Mouse (Mus musculus) frontal cortex, postnatal 14 days (tissue): ENCODE measurements at regions not wholly inside any gene's neighbourhood (a gene's known extent, or its start where the extent isn't known, plus 50 kb on each side); places are given as distances from the start of the nearest gene placed in this dataset.

Experiments
- DNase-seq, 2 experiments: peaks; one replicate each; pipeline ENCODE4 v3.0.0; 2022; ENCODE audit warnings: low spot score in 2 of 2

DNA sequence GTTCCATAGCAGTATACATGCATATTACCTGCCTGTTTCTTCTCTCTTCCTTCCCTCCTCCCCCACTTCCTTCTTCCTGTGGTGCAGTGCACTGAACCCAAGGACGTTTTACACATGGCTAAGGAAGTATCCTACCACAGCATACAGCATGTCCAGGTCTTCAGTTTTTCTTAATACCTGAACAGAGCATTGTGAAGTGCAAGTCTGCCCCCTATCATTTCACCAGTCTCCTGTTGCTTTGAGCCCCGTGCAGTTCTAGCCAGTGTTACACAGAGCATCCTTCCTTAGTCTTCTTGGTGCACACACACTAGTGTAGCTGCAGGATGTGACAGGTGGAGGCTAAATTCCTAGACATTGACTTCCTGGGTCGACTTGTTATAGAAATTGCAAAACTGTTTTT, 53.7 kb upstream of the Foxb1 start:
- DNase-seq, result no peak

DNA sequence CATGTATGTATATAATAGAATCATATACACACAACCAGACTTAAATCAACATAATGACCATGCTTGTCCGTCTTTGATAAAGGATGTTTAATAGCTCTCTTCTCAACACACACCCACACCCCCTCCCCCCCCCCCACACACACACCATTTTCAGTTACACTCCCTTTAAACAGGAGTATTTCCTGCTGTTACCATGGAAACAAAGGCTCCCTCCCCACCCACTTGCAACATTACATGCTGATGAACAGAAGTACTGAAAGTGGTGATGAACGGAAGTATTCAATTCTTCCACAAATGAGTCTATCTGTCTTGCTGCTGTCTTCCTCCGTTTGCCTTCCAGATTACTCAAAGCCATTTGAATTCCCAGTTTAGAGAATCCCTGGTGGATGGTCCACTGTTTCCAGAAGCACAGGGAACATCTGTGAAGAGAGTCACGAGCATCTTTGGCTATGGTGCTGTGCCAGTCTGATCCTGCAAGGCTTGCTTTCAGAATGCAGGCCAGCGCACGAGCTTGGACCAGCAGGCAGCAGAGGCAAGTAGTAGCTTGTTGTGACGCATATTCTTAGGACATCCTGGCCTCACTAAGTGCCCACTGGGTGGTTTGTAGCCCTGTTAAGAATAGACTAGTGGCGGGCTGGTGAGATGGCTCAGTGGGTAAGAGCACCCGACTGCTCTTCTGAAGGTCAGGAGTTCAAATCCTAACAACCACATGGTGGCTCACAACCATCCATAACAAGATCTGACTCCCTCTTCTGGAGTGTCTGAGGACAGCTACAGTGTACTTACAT, 62.6 kb upstream of the Foxb1 start:
- peak; percentile 7 to 10 for DNase-seq

DNA sequence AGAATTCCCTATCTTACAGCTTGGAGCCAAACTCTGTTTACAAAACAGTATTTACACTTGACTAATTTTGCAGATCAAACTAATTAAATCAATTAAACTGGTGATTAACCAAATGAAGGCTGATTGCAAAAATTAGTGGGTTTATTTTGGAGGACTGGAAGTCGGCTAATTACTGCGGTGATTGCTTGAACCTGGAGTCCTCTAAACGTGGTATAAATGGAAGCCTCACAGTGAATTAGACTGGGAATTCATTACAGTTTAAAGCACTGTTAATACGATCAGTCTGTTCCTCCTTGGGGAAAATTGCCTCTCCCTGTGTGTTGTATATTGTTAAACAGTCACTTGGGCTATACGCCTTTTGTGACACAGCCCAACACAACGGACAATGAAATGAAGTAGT, 67.7 kb upstream of the Foxb1 start:
- DNase-seq, result no peak

DNA sequence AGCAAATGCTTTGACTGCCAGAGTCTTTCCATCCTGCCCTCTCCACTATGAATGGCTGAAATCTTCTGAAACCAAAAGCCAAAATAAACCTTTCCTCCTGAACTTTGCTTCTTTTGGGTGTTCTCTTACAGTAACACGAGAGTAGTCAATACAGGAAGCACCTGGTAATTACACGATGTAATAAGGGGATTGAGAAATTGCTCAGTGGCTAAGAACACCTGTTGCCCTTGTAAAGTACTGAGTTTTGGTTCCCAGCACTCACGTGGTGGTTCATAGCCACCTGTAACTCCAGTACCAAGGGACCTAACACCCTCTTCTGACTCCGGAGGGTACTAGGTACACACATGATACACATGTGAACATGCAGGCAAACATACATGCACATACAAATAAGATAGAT, 74.7 kb upstream of the Foxb1 start:
- no peak for DNase-seq

DNA sequence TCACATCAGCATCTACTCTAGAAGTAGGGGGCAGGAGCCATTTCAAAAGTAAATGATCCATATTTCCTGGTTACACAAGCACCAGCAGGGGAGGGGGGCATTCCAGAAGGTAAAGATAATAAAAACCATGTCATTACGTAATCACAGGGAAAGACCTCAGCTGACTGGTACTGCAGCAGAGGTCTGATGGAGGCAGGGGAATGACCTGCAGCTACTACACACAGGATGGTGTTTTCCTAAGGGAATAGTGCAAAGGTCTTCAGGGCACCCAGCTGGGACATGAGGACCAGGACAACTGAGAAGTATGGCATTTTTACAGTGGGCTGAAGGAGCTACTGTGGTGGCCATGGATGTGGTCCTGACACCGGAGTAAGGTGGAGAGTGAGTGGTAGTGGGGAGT, 78.5 kb upstream of the Foxb1 start:
- DNase-seq, result no peak

DNA sequence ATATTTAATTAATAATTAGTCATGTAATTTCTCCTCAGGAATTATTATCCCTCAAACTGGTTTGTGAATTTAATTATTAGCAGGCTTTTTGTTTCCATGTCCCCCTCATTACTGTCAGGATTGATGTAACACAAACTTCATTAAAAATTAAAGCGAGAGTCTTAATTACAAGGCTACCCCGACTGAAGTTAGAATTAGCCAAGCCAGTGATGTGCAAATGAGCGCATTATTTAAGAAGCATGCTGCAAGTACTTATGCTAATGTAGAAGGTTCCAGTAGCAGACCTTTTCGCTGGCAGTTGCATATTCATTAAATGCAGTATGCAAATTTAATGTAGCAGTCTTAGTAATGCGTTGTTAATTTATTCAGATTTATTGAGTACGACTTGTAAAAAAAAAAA, 84.0 kb upstream of the Foxb1 start:
- DNase-seq, result no peak

DNA sequence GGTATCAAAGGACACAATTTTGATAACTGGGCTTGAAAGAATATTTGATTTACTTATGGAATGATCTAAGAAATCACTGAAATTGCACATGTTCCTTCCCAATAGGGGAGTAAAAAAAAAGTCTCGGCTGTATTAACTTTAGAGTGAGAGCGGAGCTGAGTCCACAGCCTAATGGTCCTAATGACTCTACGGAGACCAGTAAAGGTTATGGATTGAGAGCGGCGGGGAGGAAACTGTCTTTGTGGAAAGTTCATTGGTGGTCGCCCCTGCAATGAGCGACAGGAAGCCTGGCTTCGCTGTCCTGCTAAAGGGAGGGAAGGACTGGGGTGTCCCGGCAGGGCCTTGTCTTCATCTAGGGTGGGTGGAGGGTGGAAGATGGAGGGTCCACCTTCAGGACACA, 84.5 kb upstream of the Foxb1 start:
- DNase-seq, result no peak

DNA sequence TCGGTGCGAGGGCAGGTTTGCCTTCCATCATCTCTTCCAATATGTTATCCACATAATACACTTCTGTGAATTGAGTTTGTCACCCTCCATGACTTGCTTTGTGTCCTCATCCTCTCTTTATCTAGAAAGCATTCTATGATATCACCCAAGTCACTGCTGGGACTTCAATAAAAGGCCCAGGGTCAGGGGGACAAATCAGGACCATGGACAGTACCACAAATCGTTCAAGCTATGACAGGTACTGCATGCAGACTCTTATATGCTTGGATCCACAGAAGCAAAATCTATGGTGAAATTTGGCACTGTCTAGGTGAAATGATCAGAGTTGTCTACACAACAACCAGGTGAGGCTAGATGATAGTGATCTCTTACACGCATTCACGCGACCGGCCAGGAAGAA, 95.9 kb upstream of the Foxb1 start:
- DNase-seq, result no peak

DNA sequence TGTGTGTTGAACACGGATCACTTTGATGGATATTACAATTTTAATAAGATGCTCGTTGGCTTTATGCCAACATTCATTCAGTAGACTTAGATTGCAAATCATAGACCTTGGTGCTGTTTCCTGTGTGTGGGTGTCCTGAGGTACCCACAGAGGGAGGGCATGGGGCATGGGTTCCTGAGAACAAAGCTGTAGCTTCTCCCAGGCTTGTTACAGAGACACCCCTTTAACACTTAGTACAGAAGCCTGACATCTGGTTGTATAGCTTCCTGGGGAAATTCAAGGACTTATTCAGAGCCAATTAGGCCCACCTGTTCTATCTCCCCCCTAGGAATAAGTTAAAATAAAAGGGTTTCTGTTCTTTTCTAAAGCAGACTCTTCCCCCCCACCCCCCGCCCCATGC, 97.9 kb upstream of the Foxb1 start:
- DNase-seq, result no peak

DNA sequence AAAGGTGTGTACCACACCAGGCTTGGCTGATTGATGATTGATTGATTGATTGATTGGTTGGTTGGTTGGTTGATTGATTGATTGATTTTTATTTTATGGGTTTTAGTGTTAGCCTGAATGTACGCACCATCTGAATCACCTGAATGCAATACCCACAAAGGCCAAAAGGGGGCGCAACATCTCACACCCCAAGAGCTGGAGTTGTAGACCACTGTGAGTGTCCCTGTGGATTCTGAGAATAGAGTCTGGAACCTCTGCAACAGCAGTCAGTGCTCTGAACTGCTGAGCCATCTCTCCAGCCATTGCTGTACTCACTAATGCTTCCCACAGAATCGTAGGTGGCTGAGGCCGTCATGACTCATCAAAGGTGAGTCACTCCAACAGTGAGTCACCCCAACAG, 109.4 kb upstream of the Foxb1 start:
- DNase-seq, result no peak

DNA sequence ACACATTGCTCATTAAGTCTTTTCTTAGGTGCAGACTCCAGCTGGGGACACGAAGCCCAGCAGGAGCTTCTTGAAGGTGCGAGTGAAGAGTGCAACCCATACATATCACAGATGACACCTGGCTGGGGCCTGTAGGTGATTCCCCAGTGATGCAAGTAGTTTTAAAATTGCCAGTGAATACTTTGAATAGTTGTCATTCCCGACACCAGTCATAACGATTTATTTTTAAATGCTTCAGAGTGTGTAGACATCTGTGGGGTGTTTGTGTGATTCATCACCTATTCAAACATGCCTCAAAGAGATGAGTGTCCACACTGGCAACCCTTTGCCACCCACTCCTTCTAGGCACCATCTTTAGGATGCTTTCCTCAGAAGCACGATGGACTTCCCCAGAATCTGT, 102.9 kb upstream of the Bnip2 start:
- DNase-seq, result no peak

DNA sequence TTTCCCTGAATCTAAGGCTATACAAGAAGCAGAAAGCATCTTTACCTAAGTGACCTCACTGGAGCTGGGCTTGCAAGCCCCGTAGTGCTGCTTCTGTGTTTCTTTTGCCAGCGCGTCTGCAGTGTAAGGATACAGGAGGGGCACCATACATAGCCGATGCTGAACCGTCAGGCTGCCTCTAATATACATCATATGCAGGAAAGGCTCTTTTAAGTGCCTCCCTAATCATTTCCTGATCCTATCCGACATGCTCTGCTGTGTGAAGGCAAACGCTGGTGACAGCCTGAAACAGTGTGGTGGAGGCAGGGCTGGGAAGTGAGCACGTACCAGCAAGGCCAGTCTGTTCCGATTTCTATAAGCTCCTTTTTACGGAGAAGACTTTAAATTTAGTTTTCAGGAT, 91.2 kb upstream of the Bnip2 start:
- no peak for DNase-seq

DNA sequence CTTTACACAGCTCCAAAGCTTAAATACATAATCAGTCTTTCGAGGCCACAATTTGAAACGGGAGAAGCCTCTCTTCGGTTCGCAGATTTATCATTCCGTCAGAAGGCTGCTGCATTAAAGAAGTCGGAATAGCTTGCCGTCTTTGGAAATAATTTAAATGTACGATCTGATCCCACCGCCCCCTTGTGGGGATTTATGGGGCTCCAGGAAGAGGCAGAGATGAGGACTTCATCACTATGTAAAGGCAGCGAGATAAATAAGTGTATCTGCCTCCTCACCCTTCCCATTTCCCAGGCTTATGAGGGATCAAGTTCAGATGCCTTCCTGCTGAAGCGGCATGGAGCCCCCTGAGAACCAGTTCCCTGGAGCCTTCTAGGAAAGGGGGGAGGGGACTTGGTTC, 89.9 kb upstream of the Bnip2 start:
- DNase-seq, result peak; percentile 11 to 40

DNA sequence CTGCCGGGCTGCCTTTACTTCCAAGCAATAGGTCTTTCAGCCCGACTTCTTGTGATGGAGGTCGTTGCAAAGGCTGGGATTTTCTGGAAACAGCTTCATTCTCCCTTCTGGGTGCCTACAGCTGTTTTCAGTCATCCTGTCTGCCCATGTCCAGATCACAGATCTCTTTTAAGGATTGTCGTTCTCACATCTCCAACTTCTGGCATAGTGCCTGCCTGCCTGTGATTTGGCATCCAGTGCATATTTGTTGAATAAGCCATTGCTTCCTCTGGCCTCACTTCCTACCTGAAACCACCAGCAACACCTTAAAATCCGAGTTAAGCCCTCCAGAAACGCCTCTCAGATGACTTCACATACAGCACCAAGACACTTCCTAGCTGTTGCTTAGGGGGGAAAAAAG, 88.4 kb upstream of the Bnip2 start:
- DNase-seq, result no peak

DNA sequence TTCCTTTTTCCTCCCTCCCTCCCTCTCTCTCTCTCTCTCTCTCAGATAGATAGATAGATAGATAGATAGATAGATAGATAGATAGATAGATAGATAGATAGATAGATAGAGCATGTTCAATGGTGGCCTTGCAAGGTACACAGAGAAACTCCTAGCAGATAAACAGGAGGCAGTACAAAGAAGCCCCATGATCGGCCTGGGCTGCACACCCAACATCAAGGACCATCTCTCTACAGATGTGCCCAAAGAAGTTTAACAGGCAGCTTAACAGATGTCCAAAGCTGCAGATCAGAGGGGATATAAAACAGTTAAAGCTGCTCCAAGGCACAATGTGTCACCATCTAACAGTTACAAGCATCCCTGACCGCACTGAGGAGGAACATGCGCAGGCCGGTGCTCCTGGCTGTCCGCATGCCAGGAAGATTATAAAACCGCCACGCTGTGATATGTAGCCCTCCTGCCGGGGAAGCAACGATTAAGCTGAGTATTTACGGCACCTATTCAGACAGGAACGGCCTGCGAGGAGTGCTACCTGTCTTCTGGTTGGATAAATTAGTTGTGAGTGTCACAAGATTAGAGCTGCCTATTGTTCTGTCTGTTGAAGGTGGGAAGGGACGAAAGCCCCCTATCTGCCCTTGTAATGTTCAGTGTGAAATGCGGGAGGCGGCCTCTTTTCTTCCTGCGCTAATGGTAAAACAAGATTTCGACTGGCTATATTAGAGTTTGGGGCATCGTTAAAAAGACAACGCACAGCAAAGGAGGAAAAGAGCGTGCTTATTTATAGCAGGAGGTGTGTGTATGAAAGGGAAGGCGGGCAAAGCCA, 81.9 kb upstream of the Bnip2 start:
- DNase-seq, result no peak

DNA sequence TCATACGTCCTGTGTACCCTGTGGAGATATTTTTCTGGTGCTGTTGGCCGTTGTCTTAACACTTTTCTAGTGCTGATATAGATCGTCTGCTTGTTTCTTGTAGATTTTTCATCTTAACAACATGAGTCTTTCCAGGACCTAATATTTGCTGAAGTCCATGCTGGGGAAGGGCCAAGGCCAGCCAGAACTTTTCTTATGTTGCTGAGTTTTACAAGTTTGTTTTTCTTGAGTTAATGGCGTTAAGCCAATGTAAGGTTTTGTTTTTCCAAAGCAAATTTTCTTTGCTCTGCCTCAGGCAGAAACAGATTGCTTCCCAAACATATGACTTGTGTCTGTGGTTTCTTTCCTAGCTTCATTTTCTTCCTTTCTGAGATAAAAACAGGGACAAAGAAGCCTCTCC, 78.6 kb upstream of the Bnip2 start:
- no peak for DNase-seq

DNA sequence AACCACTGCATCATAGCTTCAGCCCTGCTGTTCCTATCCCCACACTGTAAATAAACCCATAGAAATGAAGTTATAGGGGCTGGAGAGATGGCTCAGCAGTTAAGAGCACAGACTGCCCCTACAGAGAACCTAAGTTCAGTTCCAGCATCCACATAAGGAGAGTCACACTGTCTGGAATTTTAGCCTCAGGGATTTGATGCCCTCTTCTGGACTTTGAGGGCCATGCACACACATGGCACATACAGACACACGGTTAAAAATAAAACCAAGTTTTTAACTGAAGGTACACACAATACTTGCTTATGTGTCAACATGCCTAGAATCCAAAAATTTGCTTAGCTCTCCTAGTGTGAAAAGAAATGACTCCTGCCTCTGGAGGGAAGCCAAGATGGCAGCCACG, 61.1 kb upstream of the Bnip2 start:
- DNase-seq, result no peak

DNA sequence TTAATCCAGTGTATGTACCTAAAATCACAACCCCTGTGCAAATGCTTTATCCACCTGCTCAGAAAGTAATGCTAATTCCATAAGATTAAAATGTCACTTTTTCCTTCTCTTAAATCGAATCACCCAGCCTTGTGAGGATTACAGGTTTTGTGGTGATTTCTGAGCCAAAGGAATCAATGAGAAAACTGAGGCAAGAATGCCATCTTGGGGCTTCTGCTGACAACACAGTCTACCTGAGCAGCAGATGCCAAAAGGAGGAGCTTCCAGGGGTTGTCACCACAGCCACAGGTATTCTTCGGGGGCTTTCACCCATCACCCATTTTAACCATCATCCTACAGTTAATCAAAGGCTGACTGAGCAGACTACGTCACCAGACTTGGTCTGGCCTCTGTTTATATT, 51.4 kb upstream of the Bnip2 start:
- no peak for DNase-seq
